Mouse (Mus musculus) cerebellum, adult 9-10 months (tissue): ENCODE data around the gene Ngly1.
A peak's percentile ranks its signal among the peaks of the same experiment; 100 is the strongest.

Source experiments
- DNase-seq: peaks from one replicate; pipeline ENCODE4 v3.0.0; 2022

Ngly1 gene

GRCm38 (mm10) chr14:16249171-16249874, at the start of gene Ngly1, which contains the start of gene Oxsm:
Ngly1 (plus strand) TSS chr14:16249280.
Oxsm (minus strand) TSS chr14:16249808.
- DNase-seq = peak; percentile 83

- DNase-seq = peak; percentile 25
Observed at GRCm38 (mm10) chr14:16200220-16200912, 48.7 kb upstream of the Ngly1 start.

- peak; percentile 86 for DNase-seq
Observed at GRCm38 (mm10) chr14:16200969-16201638, 48.0 kb upstream of the Ngly1 start.

GRCm38 (mm10) chr14:16201673-16202072, 47.4 kb upstream of the Ngly1 start:
- DNase-seq = no peak

GRCm38 (mm10) chr14:16207722-16208121, 41.4 kb upstream of the Ngly1 start:
- no peak for DNase-seq

GRCm38 (mm10) chr14:16219015-16219414, 30.1 kb upstream of the Ngly1 start:
- peak; percentile 55 for DNase-seq

- DNase-seq = no peak
Observed at GRCm38 (mm10) chr14:16229395-16229794, 19.7 kb upstream of the Ngly1 start.

GRCm38 (mm10) chr14:16230581-16230980, 18.5 kb upstream of the Ngly1 start:
- DNase-seq = no peak

GRCm38 (mm10) chr14:16233515-16233914, 15.6 kb upstream of the Ngly1 start:
- DNase-seq = no peak

- DNase-seq = no peak
Observed at GRCm38 (mm10) chr14:16236466-16236865, 12.6 kb upstream of the Ngly1 start.

- DNase-seq = peak; percentile 65
Observed at GRCm38 (mm10) chr14:16242193-16242815, 6.8 kb upstream of the Ngly1 start.

GRCm38 (mm10) chr14:16242947-16243602, 6.0 kb upstream of the Ngly1 start:
- peak; percentile 93 for DNase-seq

- DNase-seq = no peak
Observed at GRCm38 (mm10) chr14:16243603-16244209, 5.4 kb upstream of the Ngly1 start.

- no peak for DNase-seq
Observed at GRCm38 (mm10) chr14:16244370-16244769, 4.7 kb upstream of the Ngly1 start.

- no peak for DNase-seq
Observed at GRCm38 (mm10) chr14:16245127-16245526, 4.0 kb upstream of the Ngly1 start.

GRCm38 (mm10) chr14:16246340-16246912, 2.7 kb upstream of the Ngly1 start:
- DNase-seq = no peak

GRCm38 (mm10) chr14:16248135-16248534, 945 bp upstream of the Ngly1 start:
- peak; percentile 26 for DNase-seq

GRCm38 (mm10) chr14:16248603-16249157, 400 bp upstream of the Ngly1 start:
- peak; percentile 34 for DNase-seq

- no peak for DNase-seq
Observed at GRCm38 (mm10) chr14:16250099-16250498, 1.0 kb downstream of the Ngly1 start.

- no peak for DNase-seq
Observed at GRCm38 (mm10) chr14:16255745-16256144, 6.7 kb downstream of the Ngly1 start.

- DNase-seq = no peak
Observed at GRCm38 (mm10) chr14:16256209-16256608, 7.1 kb downstream of the Ngly1 start.

GRCm38 (mm10) chr14:16260541-16260940, 11.5 kb downstream of the Ngly1 start:
- DNase-seq = peak; percentile 85
